Mouse (Mus musculus) lung, adult 2 months (tissue): ENCODE results near the gene Sacs. TPM values are rescaled to one million over a fixed set of nuclear protein-coding genes. Genes with fewer than 3 reads are reported as not detected.

Source experiments
- DNase-seq: peaks from one replicate; pipeline ENCODE4 v3.0.0; 2022
- H3K4me1 ChIP-seq: fragments of 200-500 bp; 2 replicates; pipeline ENCODE4 v1.6.1; 2011; ENCODE audit warnings: low read length; ENCODE audit not compliant: control insufficient read depth, insufficient read depth
- H3K4me3 ChIP-seq: fragments of 200-500 bp; replicated peaks from 2 replicates; pipeline ENCODE3; 2011; ENCODE audit warnings: low read depth, mild to moderate bottlenecking, control low read depth, low read length; ENCODE audit errors: extremely low read depth
- CTCF ChIP-seq: fragments of 200-500 bp; IDR thresholded peaks from 2 replicates; pipeline ENCODE4 v1.5.1; 2011; ENCODE audit warnings: mild to moderate bottlenecking, low read length, control low read depth; ENCODE audit not compliant: insufficient read depth
- POLR2A ChIP-seq: fragments of 200-500 bp; IDR thresholded peaks from 2 replicates; pipeline ENCODE4 v1.6.1; 2011; ENCODE audit warnings: low read depth, mild to moderate bottlenecking, control low read depth, low read length, borderline replicate concordance; ENCODE audit errors: extremely low read depth
- WGBS: fragments of 180-500 bp; shearing (Covaris S2); methylation state at CpG from one replicate; pipeline ENCODE4 v1.1.7; 2018; 5-methylcytosine and 5-hydroxymethylcytosine counted together
- polyA plus RNA-seq: library from polyadenylated mRNA; depleted of rRNA; stranded (reverse); fragments of >200 nt; gene quantifications from 2 replicates; pipeline ENCODE4 v1.2.3, GENCODE M21; 2012

Gene Sacs
- polyA plus RNA-seq, 1 experiment = 1.2 TPM

DNA sequence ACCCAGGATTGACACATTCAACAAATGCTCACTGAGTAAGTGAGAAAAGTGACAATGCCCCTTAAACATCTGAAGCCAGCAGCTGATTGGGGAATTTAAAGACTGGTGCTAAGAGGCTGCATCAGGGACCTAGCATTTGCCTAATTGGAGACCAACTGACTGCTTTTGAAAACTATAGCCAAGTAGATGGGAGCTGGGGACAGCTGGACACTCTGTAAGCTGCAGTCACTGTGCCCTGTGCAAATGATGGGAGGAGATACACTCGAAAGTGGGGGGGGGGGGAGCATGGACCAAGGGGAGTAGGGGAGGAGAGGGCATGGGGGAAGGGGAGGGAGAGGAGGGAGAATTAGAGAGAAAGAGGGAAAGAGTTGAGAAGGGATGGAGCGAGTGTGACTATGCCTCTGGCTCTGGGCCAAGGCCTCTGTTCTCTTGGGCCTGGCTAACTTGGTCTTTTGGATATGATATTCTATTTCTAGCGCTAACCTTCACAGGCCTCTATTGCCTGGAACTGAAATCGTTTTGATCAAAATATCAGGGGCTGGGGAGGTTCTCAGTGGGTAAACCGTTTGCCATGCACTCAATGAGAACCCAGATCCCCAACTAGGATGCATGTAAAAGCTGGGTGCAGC, 97.7 kb downstream of the Sacs start:
- no peaks in the 10 kb centered on the region for H3K4me1 ChIP-seq
- no peak overlapping the region for H3K4me3 ChIP-seq
- no peak for TF ChIP-seq CTCF
- TF ChIP-seq POLR2A = no peak
- no peak for DNase-seq
- WGBS = 52% methylated on average over 5 of the region's 5 CpGs

GRCm38 (mm10) chr14:61237101-61237654, 98.9 kb downstream of the Sacs start:
- no peak overlapping the region for H3K4me3 ChIP-seq
- no peaks in the 10 kb centered on the region for H3K4me1 ChIP-seq
- TF ChIP-seq POLR2A (no peak), CTCF (no peak)
- DNase-seq = no peak
- WGBS = 41% methylated on average over 4 of the region's 4 CpGs

GRCm38 (mm10) chr14:61238751-61239150, 100.5 kb downstream of the Sacs start:
- no peak for DNase-seq
- H3K4me1 ChIP-seq = no peaks in the 10 kb centered on the region
- 42% methylated on average over 9 of the region's 9 CpGs for WGBS
- TF ChIP-seq POLR2A = no peak
- no peak for TF ChIP-seq CTCF
- no peak overlapping the region for H3K4me3 ChIP-seq

GRCm38 (mm10) chr14:61242611-61243010, 104.4 kb downstream of the Sacs start:
- DNase-seq = no peak
- Histone ChIP-seq H3K4me1 (no peaks in the 10 kb centered on the region), H3K4me3 (no peak overlapping the region)
- no peak for TF ChIP-seq POLR2A
- 32% methylated on average over 6 of the region's 6 CpGs for WGBS

DNA sequence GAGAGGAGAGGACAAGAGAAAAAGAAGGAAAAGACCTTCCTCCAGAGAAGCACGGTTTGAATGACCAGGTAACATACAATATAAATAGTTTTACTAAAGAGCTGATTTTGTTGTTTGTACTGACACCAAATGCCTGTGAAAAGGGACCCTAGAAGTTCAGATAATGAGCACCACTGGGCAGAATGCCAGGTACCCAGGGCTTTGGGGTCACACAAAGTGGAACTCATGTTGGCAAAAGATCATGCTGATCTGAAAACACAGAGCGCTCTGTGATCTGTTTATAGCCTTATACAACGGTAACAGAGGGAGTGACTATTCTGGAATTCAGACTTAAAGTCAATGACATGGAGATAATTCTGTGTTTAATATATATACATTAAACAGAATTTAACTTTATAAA, 108.2 kb downstream of the Sacs start:
- H3K4me1 ChIP-seq = no peaks in the 10 kb centered on the region
- TF ChIP-seq POLR2A = no peak
- TF ChIP-seq CTCF = no peak
- DNase-seq = no peak
- 64% methylated on average over 3 of the region's 3 CpGs for WGBS
- H3K4me3 ChIP-seq = no peak overlapping the region

GRCm38 (mm10) chr14:61252596-61253388, 114.5 kb downstream of the Sacs start:
- TF ChIP-seq CTCF (no peak), POLR2A (no peak)
- DNase-seq = no peak
- no peaks in the 10 kb centered on the region for H3K4me1 ChIP-seq
- no peak overlapping the region for H3K4me3 ChIP-seq
- WGBS = 73% methylated on average over 15 of the region's 15 CpGs

- Histone ChIP-seq H3K4me1 (no peaks in the 10 kb centered on the region), H3K4me3 (no peak within 1 kb of the TSS)
- no peak for DNase-seq
- TF ChIP-seq POLR2A (no peak), CTCF (no peak)
- 26% methylated on average over 11 of the region's 11 CpGs for WGBS
Observed at GRCm38 (mm10) chr14:61258352-61258751, 120.1 kb downstream of the Sacs start, which contains the start of gene Sgcg. Gene Sgcg, minus strand, starts transcription at chr14:61258490.

DNA sequence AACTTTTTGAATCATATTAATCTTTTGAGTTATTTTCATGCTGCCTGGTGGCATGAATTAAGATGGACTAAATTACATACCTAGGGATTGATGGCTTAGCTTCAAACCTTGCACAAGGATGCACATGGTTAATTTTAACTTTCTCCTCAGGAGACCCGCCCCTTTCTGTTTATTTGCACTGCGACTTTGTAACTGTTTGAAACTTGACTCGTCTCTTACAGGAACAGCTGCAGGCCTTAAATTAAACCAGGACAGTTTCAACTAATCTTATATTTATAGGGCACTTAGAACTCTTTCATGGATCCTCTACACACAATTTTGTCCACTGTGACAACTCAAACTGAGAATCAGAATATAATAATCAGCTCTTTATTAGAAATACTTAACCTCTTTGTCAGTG, 120.8 kb downstream of the Sacs start:
- no peak for DNase-seq
- Histone ChIP-seq H3K4me3 (no peak overlapping the region), H3K4me1 (no peaks in the 10 kb centered on the region)
- TF ChIP-seq POLR2A (no peak), CTCF (no peak)
- 27% methylated on average over 3 of the region's 3 CpGs for WGBS

- TF ChIP-seq POLR2A = no peak
- no peak for TF ChIP-seq CTCF
- Histone ChIP-seq H3K4me1 (no peaks in the 10 kb centered on the region), H3K4me3 (no peak overlapping the region)
- WGBS = 54% methylated on average over 5 of the region's 5 CpGs
- DNase-seq = no peak
Observed at GRCm38 (mm10) chr14:61267908-61268475, 129.7 kb downstream of the Sacs start.
